Mouse (Mus musculus) skeletal muscle tissue, adult 2 months (tissue): ENCODE data around the gene Miip.

ENCODE experiments used
- DNase-seq: peaks from one replicate; pipeline ENCODE4 v3.0.0-alpha.2; 2012; ENCODE audit warnings: low read depth, low spot score

Gene Miip

GRCm38 (mm10) chr4:147868450-147869031, at the start of gene Miip, which contains the start of gene Fv1:
Gene Miip, minus strand, starts transcription at chr4:147868816.
Gene Fv1, plus strand, starts transcription at chr4:147868979.
- peak; percentile 97 for DNase-seq

- no peak for DNase-seq
Observed at GRCm38 (mm10) chr4:147909486-147909885, 40.9 kb upstream of the Miip start.

DNA sequence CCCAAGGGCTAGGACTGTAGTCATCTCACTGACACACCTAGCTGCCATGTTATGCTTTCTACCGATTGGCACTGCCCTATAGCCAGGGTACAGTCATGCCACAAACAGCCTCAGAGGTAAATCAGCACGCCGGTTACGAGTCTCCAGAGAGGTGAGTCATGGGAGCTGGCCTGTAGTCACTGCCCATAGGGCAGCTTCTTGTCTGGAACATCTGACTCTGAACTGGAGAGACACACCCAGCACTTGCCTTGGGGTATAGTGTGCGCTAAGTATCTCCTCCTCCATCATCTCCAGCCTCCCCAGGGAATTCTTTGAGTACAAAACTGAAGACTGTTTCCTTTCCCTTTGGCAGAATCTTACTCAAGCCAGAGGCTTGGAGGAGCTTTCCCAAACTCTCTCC, 37.6 kb upstream of the Miip start:
- peak; percentile 70 for DNase-seq

DNA sequence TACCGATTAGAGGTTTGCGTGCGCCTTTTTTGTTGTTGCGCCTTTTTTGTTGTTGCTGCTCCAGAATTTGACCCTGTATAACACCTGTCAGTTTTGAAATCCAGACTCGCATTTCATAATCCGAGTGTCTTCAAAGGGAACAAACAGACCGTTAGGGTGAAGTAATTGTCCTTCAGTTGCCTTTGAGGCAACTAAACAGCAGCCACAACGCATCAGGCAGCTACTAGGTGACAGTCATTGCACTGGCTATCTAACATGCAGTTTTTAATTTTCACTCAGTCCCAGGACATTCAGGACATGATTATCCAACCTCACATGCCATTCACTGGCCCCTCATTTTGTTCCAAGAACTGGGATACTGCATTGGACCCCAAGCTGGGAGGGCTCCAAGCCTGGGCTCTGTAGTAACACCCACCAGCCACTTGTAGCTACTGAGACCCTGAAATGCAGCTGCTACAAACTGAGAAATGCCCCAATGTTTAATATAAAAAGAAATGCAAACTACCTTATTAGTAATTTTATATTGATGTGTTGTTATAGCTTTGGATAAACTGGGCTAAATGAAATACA, 36.6 kb upstream of the Miip start:
- no peak for DNase-seq

- peak; percentile 92 for DNase-seq
Observed at GRCm38 (mm10) chr4:147904313-147905089, 35.9 kb upstream of the Miip start, which contains the start of gene Mfn2. Gene Mfn2, minus strand, starts transcription at chr4:147904704.

- no peak for DNase-seq
Observed at GRCm38 (mm10) chr4:147903601-147904000, 35.0 kb upstream of the Miip start.

DNA sequence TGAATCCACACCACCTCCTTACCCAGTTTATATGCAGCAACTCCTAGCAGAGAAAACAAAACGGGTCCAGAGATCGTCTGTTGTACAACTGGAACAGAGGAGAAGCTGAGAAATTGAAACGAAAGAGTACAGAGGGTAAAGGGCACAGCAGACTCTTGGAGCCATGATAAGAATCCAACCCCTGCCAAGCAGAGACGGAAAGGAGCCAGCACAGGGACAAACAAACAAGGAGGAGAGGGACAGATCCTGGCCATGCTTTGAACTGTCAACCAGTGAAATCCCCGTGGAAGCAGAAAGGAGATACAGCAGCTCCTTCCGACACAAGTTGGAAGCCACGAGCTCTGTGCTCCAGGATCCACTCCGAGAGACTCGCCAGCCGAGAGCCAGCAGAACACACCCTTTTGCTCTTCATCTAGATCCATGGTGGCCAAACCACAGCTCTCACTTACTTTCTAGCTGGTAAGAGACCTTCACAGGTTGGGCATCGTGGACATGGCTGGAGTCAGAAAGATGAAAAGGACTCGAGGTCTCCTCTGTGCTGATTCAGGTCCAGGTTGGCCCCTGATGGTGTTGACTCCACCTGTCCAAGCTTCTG, 34.4 kb upstream of the Miip start:
- no peak for DNase-seq

DNA sequence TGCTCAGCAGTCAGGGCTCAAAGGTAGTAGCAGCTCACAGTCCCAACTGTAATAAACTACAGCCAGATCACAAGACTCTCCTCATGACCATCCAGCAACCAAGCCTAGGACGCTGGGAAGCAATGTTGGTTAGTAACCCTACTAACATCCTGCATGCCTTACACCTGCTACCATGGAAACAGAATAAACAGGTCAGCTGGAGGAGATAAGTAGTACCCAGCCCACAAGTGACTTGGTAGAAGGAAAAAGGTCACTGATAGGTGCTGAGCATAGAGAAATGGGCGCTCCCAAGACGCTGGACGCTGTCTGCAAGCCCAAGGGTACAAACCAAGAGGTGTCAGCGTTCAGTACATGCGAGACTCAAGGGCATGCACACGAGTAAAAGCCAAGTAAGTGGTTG, 31.8 kb upstream of the Miip start:
- DNase-seq: peak; percentile 71

GRCm38 (mm10) chr4:147897348-147897747, 28.7 kb upstream of the Miip start:
- DNase-seq: peak; percentile 86

GRCm38 (mm10) chr4:147896411-147896810, 27.8 kb upstream of the Miip start:
- no peak for DNase-seq

- no peak for DNase-seq
Observed at GRCm38 (mm10) chr4:147895815-147896330, 27.3 kb upstream of the Miip start.

DNA sequence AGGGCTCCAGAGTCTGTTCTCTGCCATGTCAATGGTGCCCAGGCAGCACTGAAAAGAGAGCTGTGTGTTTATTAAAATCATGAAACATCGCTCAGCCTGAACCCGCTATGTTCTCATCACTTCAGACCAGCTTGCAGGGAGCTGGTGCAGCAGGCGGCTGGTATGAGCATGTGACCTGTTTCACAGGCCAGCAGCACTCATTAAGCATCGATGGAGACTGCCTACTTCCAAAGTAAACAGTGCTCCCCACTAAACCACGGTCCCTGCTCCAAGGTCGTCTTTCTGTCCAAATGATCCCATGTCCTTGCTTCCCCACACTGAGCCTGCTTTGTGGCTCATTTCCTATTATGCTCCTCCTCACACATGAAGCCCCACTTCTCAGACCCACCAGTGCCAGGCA, 21.7 kb upstream of the Miip start:
- no peak for DNase-seq

- no peak for DNase-seq
Observed at GRCm38 (mm10) chr4:147888237-147888636, 19.6 kb upstream of the Miip start.

- DNase-seq: no peak
Observed at GRCm38 (mm10) chr4:147887277-147887676, 18.7 kb upstream of the Miip start.

DNA sequence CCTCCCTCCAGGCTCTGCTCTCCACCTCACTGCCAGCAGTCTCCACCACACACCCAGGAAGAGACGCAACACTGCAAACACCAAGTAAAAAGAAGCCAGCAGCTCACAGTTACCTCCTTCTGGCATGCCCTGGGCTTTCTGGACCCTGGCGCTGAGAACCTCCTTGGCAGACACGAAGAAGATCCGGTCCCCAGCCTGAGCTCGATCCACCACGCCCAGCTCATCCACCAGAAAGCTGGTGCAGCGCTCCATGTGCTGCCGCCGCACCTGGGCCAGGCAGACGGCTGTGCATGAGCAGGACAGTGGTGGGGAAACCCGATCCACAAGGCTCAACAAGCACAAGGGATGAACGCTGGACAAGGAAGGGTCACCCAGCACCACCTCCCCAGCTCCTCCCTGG, 17.5 kb upstream of the Miip start:
- DNase-seq: no peak

GRCm38 (mm10) chr4:147884138-147884537, 15.5 kb upstream of the Miip start:
- no peak for DNase-seq

DNA sequence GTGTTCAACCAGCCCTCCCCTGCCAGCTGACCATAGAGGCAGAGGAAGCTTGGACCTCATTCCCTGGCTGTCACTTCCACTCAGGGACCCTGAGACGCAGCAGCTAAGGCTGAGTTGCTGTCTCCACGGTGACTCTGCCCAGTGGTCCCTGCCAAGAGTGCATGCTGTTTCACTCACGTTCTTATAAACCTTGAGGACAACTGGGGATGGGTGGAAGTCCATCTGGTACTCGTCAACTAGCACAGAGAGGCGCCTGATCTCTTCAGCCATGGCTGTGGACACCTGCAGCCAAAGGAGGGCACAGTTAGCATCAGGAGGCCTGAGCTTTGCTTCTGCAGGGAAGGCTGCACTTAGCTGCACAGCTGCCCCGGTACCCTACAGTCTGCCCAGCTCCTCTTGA, 14.4 kb upstream of the Miip start:
- DNase-seq: no peak

- DNase-seq: no peak
Observed at GRCm38 (mm10) chr4:147881792-147882191, 13.2 kb upstream of the Miip start.

DNA sequence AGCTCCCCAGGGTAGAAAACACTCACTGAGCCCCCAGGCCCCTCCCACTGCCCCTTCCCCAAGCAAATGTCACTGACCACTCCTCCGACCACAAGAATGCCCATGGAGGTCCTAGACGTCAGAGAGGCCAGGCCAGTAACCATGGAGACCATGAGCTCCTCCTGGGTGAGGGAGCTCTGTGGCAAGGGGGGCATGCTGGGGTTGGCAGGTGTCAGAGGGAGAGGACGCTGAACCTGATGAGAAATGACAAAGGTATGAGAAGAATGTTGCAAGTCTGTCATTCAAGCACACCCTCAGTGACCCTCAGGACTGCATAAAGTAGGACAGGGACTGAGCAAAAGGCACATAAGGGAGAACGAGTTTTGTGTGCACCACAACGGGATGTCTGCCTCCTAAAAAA, 11.2 kb upstream of the Miip start:
- DNase-seq: no peak

GRCm38 (mm10) chr4:147879456-147879855, 10.8 kb upstream of the Miip start:
- DNase-seq: no peak

- no peak for DNase-seq
Observed at GRCm38 (mm10) chr4:147878537-147878936, 9.9 kb upstream of the Miip start.

GRCm38 (mm10) chr4:147875852-147876575, 7.4 kb upstream of the Miip start:
- no peak for DNase-seq
